Mouse (Mus musculus): ENCODE data around the gene Ccdc169. TPM values are rescaled to one million over a fixed set of nuclear protein-coding genes. Genes with fewer than 3 reads are reported as not detected.

Ccdc169 gene
- polyA plus RNA-seq, 1 experiment from 2014 or later, result not detected

GRCm38 (mm10) chr3:55123064-55123463 lies 14.1 kb upstream of the Ccdc169 start:
- Histone ChIP-seq H3K36me3 (replicated peaks) (peaks cover 42% of the 10 kb centered on the region), H3K9me3 (replicated peaks) (no peaks in the 10 kb centered on the region), H3K4me3 (replicated peaks) (no peak overlapping the region), H3K27ac (replicated peaks) (no peak overlapping the region), H3K4me1 (replicated peaks) (no peaks in the 10 kb centered on the region), H3K4me2 (no peak overlapping the region), H3K27me3 (no peaks in the 10 kb centered on the region), H3K9ac (no peak overlapping the region)
- ATAC-seq (ENCODE audit: insufficient read depth), result no peak
- WGBS (ENCODE audit: insufficient replicate concordance), result 81% methylated on average over 4 of the region's 4 CpGs

- Histone ChIP-seq H3K36me3 (replicated peaks) (peaks cover 29% of the 10 kb centered on the region), H3K9ac (no peak overlapping the region), H3K4me2 (no peak overlapping the region), H3K27ac (replicated peaks) (no peak overlapping the region), H3K4me1 (replicated peaks) (no peaks in the 10 kb centered on the region), H3K27me3 (no peaks in the 10 kb centered on the region), H3K9me3 (replicated peaks) (no peaks in the 10 kb centered on the region), H3K4me3 (replicated peaks) (no peak overlapping the region)
- 61% methylated on average over 4 of the region's 4 CpGs for WGBS (ENCODE audit: insufficient replicate concordance)
- no peak for ATAC-seq (ENCODE audit: insufficient read depth)
Observed at GRCm38 (mm10) chr3:55129181-55129692, 7.9 kb upstream of the Ccdc169 start.

- no peak overlapping the region for H3K9ac ChIP-seq
- no peak overlapping the region for H3K4me3 ChIP-seq (replicated peaks)
- peaks cover 32% of the 10 kb centered on the region for H3K36me3 ChIP-seq (replicated peaks)
- ATAC-seq (ENCODE audit: insufficient read depth), result no peak
- no peaks in the 10 kb centered on the region for H3K4me1 ChIP-seq (replicated peaks)
- no peaks in the 10 kb centered on the region for H3K9me3 ChIP-seq (replicated peaks)
- no peak overlapping the region for H3K4me2 ChIP-seq
- WGBS (ENCODE audit: insufficient replicate concordance), result 84% methylated on average over 6 of the region's 6 CpGs
- H3K27me3 ChIP-seq, result no peaks in the 10 kb centered on the region
- H3K27ac ChIP-seq (replicated peaks), result no peak overlapping the region
Observed at GRCm38 (mm10) chr3:55131576-55132233, 5.4 kb upstream of the Ccdc169 start.

- no peak overlapping the region for H3K4me2 ChIP-seq
Observed at GRCm38 (mm10) chr3:55139837-55140236, 2.7 kb downstream of the Ccdc169 start.

GRCm38 (mm10) chr3:55141401-55141800 lies 4.3 kb downstream of the Ccdc169 start:
- no peaks in the 10 kb centered on the region for H3K9me3 ChIP-seq (replicated peaks)
- no peak for ATAC-seq (ENCODE audit: insufficient read depth)
- H3K4me3 ChIP-seq (replicated peaks), result no peak overlapping the region
- H3K36me3 ChIP-seq (replicated peaks), result peaks cover 2% of the 10 kb centered on the region
- no peaks in the 10 kb centered on the region for H3K4me1 ChIP-seq (replicated peaks)
- 56% methylated on average over 2 of the region's 2 CpGs for WGBS (ENCODE audit: insufficient replicate concordance)
- no peaks in the 10 kb centered on the region for H3K27me3 ChIP-seq
- no peak overlapping the region for H3K27ac ChIP-seq (replicated peaks)
- H3K4me2 ChIP-seq, result no peak overlapping the region
- H3K9ac ChIP-seq, result no peak overlapping the region

More at GRCm38 (mm10) chr3:55139837-55140236, 2.7 kb downstream of the Ccdc169 start:
- no peaks in the 10 kb centered on the region for H3K4me1 ChIP-seq (replicated peaks)
- no peak overlapping the region for H3K9ac ChIP-seq
- H3K9me3 ChIP-seq (replicated peaks), result no peaks in the 10 kb centered on the region
- H3K27ac ChIP-seq (replicated peaks), result no peak overlapping the region
- no peak for ATAC-seq (ENCODE audit: insufficient read depth)
- H3K27me3 ChIP-seq, result no peaks in the 10 kb centered on the region
- no peak overlapping the region for H3K4me3 ChIP-seq (replicated peaks)
- peaks cover 8% of the 10 kb centered on the region for H3K36me3 ChIP-seq (replicated peaks)
- 76% methylated on average over 12 of the region's 12 CpGs for WGBS (ENCODE audit: insufficient replicate concordance)

GRCm38 (mm10) chr3:55144916-55145315 lies 7.8 kb downstream of the Ccdc169 start:
- no peak overlapping the region for H3K4me2 ChIP-seq
- no peak overlapping the region for H3K4me3 ChIP-seq (replicated peaks)
- H3K9me3 ChIP-seq (replicated peaks), result no peaks in the 10 kb centered on the region
- no peaks in the 10 kb centered on the region for H3K27me3 ChIP-seq
- H3K36me3 ChIP-seq (replicated peaks), result no peaks in the 10 kb centered on the region
- ATAC-seq (ENCODE audit: insufficient read depth), result no peak
- WGBS (ENCODE audit: insufficient replicate concordance), result 63% methylated on average over 4 of the region's 4 CpGs
- no peak overlapping the region for H3K9ac ChIP-seq
- H3K27ac ChIP-seq (replicated peaks), result no peak overlapping the region
- no peaks in the 10 kb centered on the region for H3K4me1 ChIP-seq (replicated peaks)

- 62% methylated on average over 6 of the region's 6 CpGs for WGBS (ENCODE audit: insufficient replicate concordance)
- Histone ChIP-seq H3K4me1 (replicated peaks) (no peaks in the 10 kb centered on the region), H3K9me3 (replicated peaks) (no peaks in the 10 kb centered on the region), H3K4me2 (no peak overlapping the region), H3K9ac (no peak overlapping the region), H3K27me3 (no peaks in the 10 kb centered on the region), H3K27ac (replicated peaks) (no peak overlapping the region), H3K36me3 (replicated peaks) (no peaks in the 10 kb centered on the region), H3K4me3 (replicated peaks) (no peak overlapping the region)
- ATAC-seq (ENCODE audit: insufficient read depth), result no peak
Observed at GRCm38 (mm10) chr3:55146441-55146840, 9.3 kb downstream of the Ccdc169 start.

GRCm38 (mm10) chr3:55147156-55147555 lies 10.0 kb downstream of the Ccdc169 start:
- H3K4me3 ChIP-seq (replicated peaks), result no peak overlapping the region
- H3K4me1 ChIP-seq (replicated peaks), result no peaks in the 10 kb centered on the region
- no peaks in the 10 kb centered on the region for H3K27me3 ChIP-seq
- H3K4me2 ChIP-seq, result no peak overlapping the region
- ATAC-seq (ENCODE audit: insufficient read depth), result no peak
- H3K9me3 ChIP-seq (replicated peaks), result no peaks in the 10 kb centered on the region
- no peak overlapping the region for H3K9ac ChIP-seq
- 53% methylated on average over 2 of the region's 2 CpGs for WGBS (ENCODE audit: insufficient replicate concordance)
- H3K27ac ChIP-seq (replicated peaks), result no peak overlapping the region
- H3K36me3 ChIP-seq (replicated peaks), result no peaks in the 10 kb centered on the region

GRCm38 (mm10) chr3:55148091-55148490 lies 11.0 kb downstream of the Ccdc169 start:
- Histone ChIP-seq H3K4me2 (no peak overlapping the region), H3K36me3 (replicated peaks) (no peaks in the 10 kb centered on the region), H3K27ac (replicated peaks) (no peak overlapping the region), H3K9me3 (replicated peaks) (no peaks in the 10 kb centered on the region), H3K27me3 (no peaks in the 10 kb centered on the region), H3K4me1 (replicated peaks) (no peaks in the 10 kb centered on the region), H3K9ac (no peak overlapping the region), H3K4me3 (replicated peaks) (no peak overlapping the region)
- 43% methylated on average over 3 of the region's 3 CpGs for WGBS (ENCODE audit: insufficient replicate concordance)
- ATAC-seq (ENCODE audit: insufficient read depth), result no peak

- no peaks in the 10 kb centered on the region for H3K9me3 ChIP-seq (replicated peaks)
- no peak overlapping the region for H3K4me2 ChIP-seq
- H3K4me1 ChIP-seq (replicated peaks), result no peaks in the 10 kb centered on the region
- no peak overlapping the region for H3K27ac ChIP-seq (replicated peaks)
- H3K36me3 ChIP-seq (replicated peaks), result no peaks in the 10 kb centered on the region
- ATAC-seq (ENCODE audit: insufficient read depth), result no peak
- H3K9ac ChIP-seq, result no peak overlapping the region
- no peak overlapping the region for H3K4me3 ChIP-seq (replicated peaks)
- H3K27me3 ChIP-seq, result no peaks in the 10 kb centered on the region
- WGBS (ENCODE audit: insufficient replicate concordance), result 39% methylated on average over 7 of the region's 7 CpGs
Observed at GRCm38 (mm10) chr3:55151656-55152433, 14.7 kb downstream of the Ccdc169 start.

- Histone ChIP-seq H3K4me1 (replicated peaks) (no peaks in the 10 kb centered on the region), H3K4me3 (replicated peaks) (no peak overlapping the region), H3K9me3 (replicated peaks) (no peaks in the 10 kb centered on the region), H3K4me2 (no peak overlapping the region), H3K27me3 (no peaks in the 10 kb centered on the region), H3K27ac (replicated peaks) (no peak overlapping the region), H3K36me3 (replicated peaks) (no peaks in the 10 kb centered on the region), H3K9ac (no peak overlapping the region)
- 54% methylated on average over 6 of the region's 6 CpGs for whole genome bisulfite sequencing (ENCODE audit: insufficient replicate concordance)
- no peak for ATAC-seq (ENCODE audit: insufficient read depth)
Observed at GRCm38 (mm10) chr3:55152673-55153334, 15.7 kb downstream of the Ccdc169 start.

Measured in liver, embryonic 15.5 days (tissue).